ENCODE assay signal across 16 mouse cellular contexts in genomic region chr7:40215271-40215670, GRCm38 (mm10).
A peak's percentile ranks its signal among the peaks of the same experiment; 100 is the strongest.
DNase-seq lines count a peak whose midpoint lies in the region; TF ChIP-seq lines count a peak whose summit lies in the region.
"Had no signal": no experiment of that assay in that cellular context is flagged by ENCODE, and none has a peak within 500 bp of the region (broad histone marks: within the 10 kb centered on the region; RNA-seq: fewer than 3 reads in every experiment).

No protein-coding gene starts in this region.

- H3K4me3 ChIP-seq in left cerebral cortex, adult 2 months = no peak overlapping the region
- H3K4me3 ChIP-seq: forebrain, embryonic 10.5 days; forebrain, embryonic 13.5 days; hindbrain, embryonic 12.5 days; hindbrain, embryonic 15.5 days had no signal

- intact Hi-C loops in left cerebral cortex, adult 2 months (cut with DNase I) = no loop called here

- no peak overlapping the region for H3K27ac ChIP-seq in left cerebral cortex, adult 2 months
- H3K27ac ChIP-seq: forebrain, embryonic 10.5 days; forebrain, embryonic 13.5 days; hindbrain, embryonic 12.5 days; hindbrain, embryonic 15.5 days had no signal

- DNase-seq in adrenal gland, adult (ENCODE audit: inconsistent age in 2 of 2, low spot score in 1 of 2) = peak; percentile 22 to 73
- DNase-seq in adrenal gland, adult 18-20 months (ENCODE audit: low spot score in 2 of 2) = no peak
- DNase-seq in urinary bladder, postnatal 36 days (ENCODE audit: low spot score in 2 of 2) = peak; percentile 2 to 3
- no peak for DNase-seq in urinary bladder, adult 2 months (ENCODE audit: low spot score)
- DNase-seq in adrenal gland, postnatal 25 days = peak; percentile 45
- no peak for DNase-seq in kidney, adult 11 months
- DNase-seq in left cerebral cortex, adult 2 months (ENCODE audit: extremely low spot score in 1 of 2, low spot score in 2 of 2) = no peak
- DNase-seq: cerebellum, adult 18-20 months; cerebellum, adult 9-10 months; cerebellum, postnatal 14 days; gastrocnemius, postnatal 14 days; heart, adult 11 months had no signal

- TF ChIP-seq CTCF in left cerebral cortex, adult 2 months (IDR thresholded peaks at IDR 0.05) = no peak

Comparison
In these comparisons a context has a peak if more than half of its experiments do, and no peak if none do; other contexts are left out.
1. DNase-seq: peak in adrenal gland, adult (2 of 2), urinary bladder, postnatal 36 days (2 of 2) and adrenal gland, postnatal 25 days (single experiment); none in adrenal gland, adult 18-20 months (0 of 2), urinary bladder, adult 2 months (single experiment), kidney, adult 11 months (single experiment) and left cerebral cortex, adult 2 months (0 of 2).